Comparison of ENCODE assay signal across 8 mouse cellular contexts in genomic region chr5:119626662-119627061, GRCm38 (mm10). TPM values are rescaled to one million over a fixed set of nuclear protein-coding genes. Genes with fewer than 3 reads are reported as not detected.
DNase-seq lines count a peak whose midpoint lies in the region.

No protein-coding gene starts in this region.

- DNase-seq in embryo, embryonic 10.5 days (ENCODE audit: low spot score), result peak; percentile 34
- no peak for DNase-seq in embryo, embryonic 9.5 days (ENCODE audit: extremely low spot score)
- DNase-seq in testis, postnatal 10 days (ENCODE audit: low spot score), result peak; percentile 47
- no peak for DNase-seq in testis, postnatal 14 days (ENCODE audit: low spot score)
- DNase-seq in kidney, postnatal 10 days, result peak; percentile 19
- DNase-seq in retina, postnatal 7 days (ENCODE audit: low read depth, low spot score), result peak; percentile 23
- no peak for DNase-seq in spleen, postnatal 10 days (ENCODE audit: low spot score in 2 of 2)
- no peak for DNase-seq in left cerebral cortex, adult 8-10 months (ENCODE audit: low spot score in 2 of 2)

RNA-seq across cellular contexts. Expression of gene Tbx3, which starts 43.8 kb away (rescaled TPM):
- 1 to 10 TPM; 2.2 to 4.8 (median 3.4) TPM for total RNA-seq in left cerebral cortex, adult 8-10 months (2022)

Comparison
In these comparisons a context has a peak if more than half of its experiments do, and no peak if none do; other contexts are left out.
1. DNase-seq: peak in embryo, embryonic 10.5 days (single experiment), testis, postnatal 10 days (single experiment), kidney, postnatal 10 days (single experiment) and retina, postnatal 7 days (single experiment); none in embryo, embryonic 9.5 days (single experiment), testis, postnatal 14 days (single experiment), spleen, postnatal 10 days (0 of 2) and left cerebral cortex, adult 8-10 months (0 of 2).